Mouse (Mus musculus) MN1 (cell line): ENCODE measurements around the gene Sestd1.

Experiments
- DNase-seq: peaks from one replicate; pipeline ENCODE4 v3.0.0-alpha.2; 2016; ENCODE audit warnings: low spot score

The Sestd1 gene

DNA sequence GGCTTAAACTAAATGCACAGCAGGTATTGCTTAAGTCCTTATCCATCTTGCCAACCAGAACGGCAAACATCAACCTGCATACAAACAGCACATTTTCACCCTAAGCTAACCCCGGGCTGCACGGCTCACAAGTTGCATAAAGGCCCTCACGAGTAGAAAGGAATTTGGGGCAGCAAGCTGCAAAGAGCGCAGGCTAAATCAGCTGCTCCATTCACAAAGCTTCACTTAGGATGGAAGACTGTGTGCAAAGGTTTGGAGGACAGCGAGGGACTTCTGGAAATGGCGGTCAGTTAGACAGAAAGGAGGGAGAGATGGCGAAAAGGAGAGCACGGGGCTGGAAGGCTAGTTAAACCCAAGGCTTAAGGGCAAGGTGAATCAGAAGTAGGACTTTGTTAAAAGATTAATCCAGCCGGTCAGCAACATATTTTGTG, 108.1 kb downstream of the Sestd1 start:
- no peak for DNase-seq

- DNase-seq, result no peak
These were observed 108.8 kb downstream of the Sestd1 start for GRCm38 (mm10) chr2:77171444-77172240.

GRCm38 (mm10) chr2:77170633-77171105, 109.7 kb downstream of the Sestd1 start, which contains the start of gene Ccdc141:
TSS of gene Ccdc141 (minus strand) at chr2:77170636.
- no peak for DNase-seq

DNA sequence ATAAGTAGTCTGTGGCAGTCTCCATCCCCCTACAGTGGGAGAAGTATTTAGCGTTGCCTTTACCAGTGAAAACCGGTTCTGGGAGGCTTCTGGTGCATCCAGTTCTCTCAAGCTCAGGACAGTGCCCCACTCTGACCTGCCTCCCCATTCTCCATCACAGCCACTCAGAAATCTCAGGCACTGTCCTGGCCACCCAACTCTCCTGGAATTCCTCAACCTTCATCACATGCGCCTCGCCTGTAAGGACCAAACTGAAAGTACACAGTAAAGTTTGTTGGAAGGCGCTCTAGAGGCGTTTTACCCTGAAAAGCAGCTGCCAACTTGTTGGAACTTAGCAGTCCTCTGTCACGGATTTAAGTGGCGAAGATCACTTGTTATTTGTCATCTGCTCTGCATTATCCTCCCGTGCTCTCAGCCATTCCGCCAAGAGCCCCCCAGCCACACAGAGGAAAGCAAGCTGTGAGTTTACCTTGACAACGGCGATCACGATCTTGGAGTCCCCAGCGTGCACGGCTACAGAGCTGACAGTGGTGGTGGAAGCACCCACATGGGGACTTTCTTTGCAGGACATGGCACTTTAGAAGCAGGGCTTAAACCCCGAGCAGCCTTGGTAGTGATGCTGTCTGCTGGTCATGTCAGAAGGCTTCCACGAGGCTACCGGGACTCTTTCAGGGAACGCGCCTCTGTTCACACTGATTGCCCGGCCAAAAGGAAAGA, 110.3 kb downstream of the Sestd1 start:
- no peak for DNase-seq

DNA sequence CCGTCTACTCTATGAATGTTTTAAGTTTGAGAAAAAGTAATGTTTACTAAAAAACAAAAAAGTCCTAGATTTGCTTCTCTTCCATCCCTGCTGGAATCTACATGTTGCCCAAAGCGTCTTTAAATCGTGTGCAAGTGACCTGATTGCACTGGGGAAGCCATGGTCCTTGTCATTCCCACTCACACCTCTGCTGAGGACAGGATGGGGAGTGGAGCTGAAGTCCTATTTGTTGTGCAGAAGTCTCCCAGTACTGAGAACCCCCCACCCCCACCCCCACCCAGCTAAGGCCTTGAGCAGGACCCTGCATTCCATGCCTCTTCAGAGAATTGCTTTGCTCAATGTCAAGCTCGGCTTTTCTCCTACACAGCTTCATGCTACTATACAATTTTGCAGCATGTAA, 111.2 kb downstream of the Sestd1 start:
- no peak for DNase-seq

GRCm38 (mm10) chr2:77168781-77169180, 111.6 kb downstream of the Sestd1 start:
- DNase-seq, result no peak

- DNase-seq, result no peak
These were observed 112.2 kb downstream of the Sestd1 start for GRCm38 (mm10) chr2:77168081-77168685.

DNA sequence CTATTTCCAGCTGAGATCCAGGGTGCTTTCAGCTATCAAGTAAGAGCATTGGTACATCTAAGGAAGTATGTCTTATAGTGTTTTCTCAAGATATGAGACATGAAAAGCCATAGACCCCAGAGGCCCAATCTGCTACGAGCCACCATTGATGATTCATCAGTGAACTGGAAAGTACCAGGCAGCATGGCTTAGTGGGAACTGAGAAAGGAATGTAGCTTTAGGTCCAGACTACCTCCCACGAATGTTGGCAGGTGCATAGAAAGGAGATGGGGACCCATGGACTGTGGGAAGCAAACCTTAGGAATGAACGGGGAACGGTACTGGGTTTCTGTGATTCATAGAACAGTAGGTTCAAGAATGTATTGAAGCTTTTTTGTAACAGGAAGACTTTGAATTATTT, 114.0 kb downstream of the Sestd1 start:
- no peak for DNase-seq

DNA sequence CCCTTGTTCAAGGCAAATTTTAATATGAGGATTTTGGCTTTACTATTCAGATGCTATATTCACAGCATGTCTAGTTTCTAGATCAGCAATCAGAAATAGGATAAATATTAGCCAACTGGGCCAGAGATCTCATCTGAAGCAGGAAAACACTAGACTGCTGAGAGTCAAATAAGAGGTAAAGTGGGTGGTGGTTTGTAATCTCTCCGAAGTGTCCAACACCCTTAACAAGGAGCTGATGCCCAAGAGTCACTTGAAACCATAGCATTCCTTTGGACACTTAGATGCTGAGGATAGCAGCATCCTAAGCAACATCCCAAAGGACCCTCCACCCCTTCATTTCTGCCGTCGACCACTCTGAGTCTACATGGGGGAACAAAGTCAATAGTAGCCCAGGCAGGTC, 115.7 kb downstream of the Sestd1 start:
- no peak for DNase-seq

DNA sequence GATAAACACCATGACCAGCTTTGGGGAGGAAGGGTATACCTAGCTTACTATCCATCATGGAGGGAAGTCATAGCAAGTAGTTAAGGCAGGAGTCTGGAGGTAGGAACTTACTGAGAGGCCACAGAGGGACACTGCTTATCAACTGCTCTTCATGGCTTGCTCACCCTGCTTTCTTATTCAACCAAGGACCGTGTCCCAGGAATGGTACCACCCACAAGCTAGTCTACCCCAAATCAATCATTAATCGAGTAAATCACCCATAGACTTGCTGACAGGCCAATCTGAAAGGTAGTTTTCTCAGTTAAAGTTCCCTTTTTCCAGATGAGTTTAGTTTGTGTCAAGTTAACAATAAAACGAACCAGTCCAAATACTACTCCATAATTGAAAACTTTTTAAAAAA, 117.0 kb downstream of the Sestd1 start:
- DNase-seq, result no peak

- DNase-seq, result no peak
These were observed 118.3 kb downstream of the Sestd1 start for GRCm38 (mm10) chr2:77162135-77162534.

- DNase-seq, result no peak
These were observed 122.8 kb downstream of the Sestd1 start for GRCm38 (mm10) chr2:77157546-77157945.

DNA sequence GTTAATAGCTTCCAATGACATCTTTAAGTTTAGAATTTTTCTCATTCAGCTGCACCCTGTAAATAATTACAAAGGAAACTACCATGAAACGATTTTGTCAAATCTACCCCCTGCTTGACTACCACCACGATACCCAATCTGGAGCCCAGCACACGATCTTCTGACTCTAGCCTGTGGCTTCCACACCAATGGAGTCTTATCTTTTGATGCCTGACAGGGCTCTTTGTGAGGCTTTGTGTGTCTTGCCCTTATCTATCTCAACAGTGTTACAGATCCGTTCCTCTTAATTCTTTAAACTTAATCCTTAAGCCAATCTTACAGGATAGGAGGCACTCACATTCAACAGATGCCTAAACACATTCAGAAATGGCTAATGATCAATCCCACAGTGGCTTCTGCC, 126.3 kb downstream of the Sestd1 start:
- DNase-seq, result no peak

GRCm38 (mm10) chr2:77151255-77151654, 129.1 kb downstream of the Sestd1 start:
- DNase-seq, result no peak

DNA sequence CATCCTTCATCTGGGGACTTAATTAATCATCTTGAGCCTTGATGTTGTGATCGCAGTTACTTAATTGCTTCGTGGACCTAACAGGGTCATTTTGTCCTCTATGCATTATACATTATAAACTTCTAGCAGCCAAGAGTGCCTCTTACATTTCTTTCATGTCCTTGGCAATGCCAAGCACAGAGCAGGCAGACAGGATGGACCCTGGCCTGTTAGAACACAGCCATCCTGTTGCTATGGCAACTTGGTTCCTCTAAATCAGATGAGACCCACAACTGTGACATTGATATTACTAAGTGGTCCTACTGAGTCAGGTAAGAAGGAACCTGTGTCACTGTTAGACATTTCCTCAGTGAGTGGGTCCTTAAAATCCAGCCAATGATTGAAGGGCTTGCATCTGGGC, 130.8 kb downstream of the Sestd1 start:
- no peak for DNase-seq

- DNase-seq, result no peak
These were observed 132.2 kb downstream of the Sestd1 start for GRCm38 (mm10) chr2:77148215-77148614.

DNA sequence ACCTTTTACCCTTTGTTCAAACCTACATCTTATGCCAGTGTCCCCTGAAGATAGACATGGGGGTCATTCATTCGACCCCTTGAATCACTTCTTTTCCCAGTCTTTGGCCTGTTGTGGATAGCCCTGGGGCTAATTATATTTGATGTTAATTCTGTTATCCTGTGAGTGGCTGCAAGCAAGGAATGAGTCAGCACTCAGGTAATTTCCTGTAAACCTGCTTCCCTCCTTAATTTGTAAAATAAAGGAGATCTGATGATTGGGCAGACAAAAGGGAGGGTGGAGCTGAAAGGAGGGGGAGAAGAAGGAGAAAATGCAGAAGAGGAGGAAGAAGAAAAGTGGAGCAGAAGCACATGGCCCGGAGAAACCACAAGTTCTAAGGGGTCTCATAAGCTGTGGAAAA, 133.4 kb downstream of the Sestd1 start:
- no peak for DNase-seq

- no peak for DNase-seq
These were observed 134.1 kb downstream of the Sestd1 start for GRCm38 (mm10) chr2:77146291-77146690.

DNA sequence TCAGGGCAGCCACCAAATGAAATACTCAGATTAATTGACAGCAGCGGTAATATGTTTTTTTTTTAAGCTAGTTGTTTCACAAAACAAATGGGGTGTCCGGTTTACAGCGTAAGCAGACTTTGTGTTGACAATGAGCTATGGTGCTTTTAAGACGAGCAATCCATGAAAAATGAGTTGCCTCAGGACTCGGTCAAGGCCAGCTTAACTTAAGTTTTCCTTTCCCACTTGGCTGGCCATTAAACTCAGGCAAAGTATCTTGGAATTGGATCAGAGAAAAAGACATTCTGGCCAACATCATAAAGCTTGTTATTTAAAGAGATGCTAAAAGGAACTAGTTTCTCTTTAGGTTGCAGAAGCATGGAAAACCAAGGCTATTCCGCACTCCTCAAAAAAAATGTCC, 136.9 kb downstream of the Sestd1 start:
- DNase-seq, result no peak

GRCm38 (mm10) chr2:77138879-77139278, 141.5 kb downstream of the Sestd1 start:
- no peak for DNase-seq

- no peak for DNase-seq
These were observed 145.5 kb downstream of the Sestd1 start for GRCm38 (mm10) chr2:77134906-77135305.

DNA sequence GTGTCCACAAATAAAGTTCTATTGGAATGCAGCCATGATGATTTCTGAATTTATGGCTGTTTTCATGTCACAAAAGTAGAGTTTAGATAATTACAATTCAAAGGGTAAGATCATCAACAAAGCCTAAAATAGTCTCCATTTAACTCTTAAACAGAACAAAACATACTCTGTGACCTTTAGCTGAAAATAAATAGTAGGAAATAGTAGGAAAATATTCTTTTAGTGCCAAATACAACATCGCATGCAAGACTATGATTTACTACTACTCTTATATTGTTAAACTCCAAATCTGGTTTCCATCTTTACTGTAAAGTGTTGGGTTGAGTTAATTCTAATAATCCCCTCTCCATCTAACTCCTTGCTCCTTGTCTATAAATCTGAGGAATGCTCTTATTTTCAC, 147.0 kb downstream of the Sestd1 start:
- DNase-seq, result no peak
